Mouse (Mus musculus) spleen, adult 2 months (tissue): ENCODE results near the gene Apoa2.

Source experiments
- CTCF ChIP-seq: fragments of 200-500 bp; IDR thresholded peaks from 2 replicates; pipeline ENCODE4 v1.5.1; 2011; ENCODE audit warnings: mild to moderate bottlenecking, inconsistent platforms; ENCODE audit not compliant: insufficient read depth, insufficient read length, insufficient replicate concordance; ENCODE audit errors: extremely low read depth
- POLR2A ChIP-seq: fragments of 200-500 bp; IDR thresholded peaks from 2 replicates; pipeline ENCODE4 v1.6.1; 2011; ENCODE audit warnings: low read depth, low read length, inconsistent platforms

DNA sequence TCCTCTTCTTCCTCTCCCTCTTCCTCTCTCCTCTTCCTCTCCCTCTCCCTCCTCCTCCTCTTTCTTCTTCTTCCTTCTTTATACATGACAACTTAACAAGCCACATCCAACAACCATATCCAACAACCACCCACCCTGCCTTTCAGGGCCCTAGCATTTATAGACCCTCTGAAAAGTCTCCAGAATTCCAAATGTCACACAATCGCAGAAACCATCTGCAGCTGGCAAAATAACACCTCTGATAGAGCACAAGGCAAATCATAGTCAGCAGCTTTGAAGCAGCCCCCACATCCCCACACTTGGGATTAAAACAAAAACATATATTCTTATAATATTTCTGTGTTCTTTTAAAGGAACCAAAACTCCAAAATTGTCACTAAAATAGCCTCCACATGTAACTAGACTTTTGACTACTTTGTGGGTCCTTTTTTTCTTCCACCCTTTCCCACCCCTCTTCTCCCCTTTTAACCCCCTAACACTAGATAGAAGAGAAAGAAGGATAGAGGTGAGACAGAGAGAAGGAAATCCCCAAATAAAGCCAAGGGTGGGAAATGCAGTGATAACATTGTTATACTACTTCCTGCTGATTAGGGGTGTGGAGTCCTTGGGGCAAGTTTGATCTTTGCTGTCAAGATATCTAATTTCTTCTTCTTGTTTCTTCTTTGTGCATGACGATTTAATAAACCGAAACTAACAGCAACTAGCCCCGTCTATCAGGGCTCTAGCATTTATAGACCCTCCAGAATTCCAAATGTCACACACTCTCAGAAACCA is 41.3 kb downstream of the Apoa2 start:
- TF ChIP-seq CTCF = no peak
- no peak for TF ChIP-seq POLR2A
